Mouse (Mus musculus): ENCODE data around the gene Foxi2. TPM values are rescaled to one million over a fixed set of nuclear protein-coding genes. Genes with fewer than 3 reads are reported as not detected.

Foxi2 gene
- not detected in 2 replicates for polyA plus RNA-seq (2012)

GRCm38 (mm10) chr7:135410237-135410965 is at the start of gene Foxi2:
Gene Foxi2, plus strand, starts transcription at chr7:135410308.
- no peak within 1 kb of the TSS for H3K4me3 ChIP-seq (replicated peaks)
- H3K9me3 ChIP-seq (ENCODE audit: control insufficient read depth, low read length), result no peaks in the 10 kb centered on the region
- no peak for TF ChIP-seq TAL1 (IDR thresholded peaks at IDR 0.05; ENCODE audit: low read length)
- no peak for TF ChIP-seq GATA1 (IDR thresholded peaks at IDR 0.05; ENCODE audit: low read length)
- H3K36me3 ChIP-seq (ENCODE audit: control insufficient read depth), result no peaks in the 10 kb centered on the region
- H3K4me1 ChIP-seq (ENCODE audit: control insufficient read depth), result no peaks in the 10 kb centered on the region
- peaks cover 49% of the 10 kb centered on the region for H3K27me3 ChIP-seq (ENCODE audit: control insufficient read depth)

- H3K4me1 ChIP-seq (ENCODE audit: control insufficient read depth), result no peaks in the 10 kb centered on the region
- no peak overlapping the region for H3K4me3 ChIP-seq (replicated peaks)
- H3K36me3 ChIP-seq (ENCODE audit: control insufficient read depth), result no peaks in the 10 kb centered on the region
Measured at GRCm38 (mm10) chr7:135364606-135365005, 45.5 kb upstream of the Foxi2 start.

GRCm38 (mm10) chr7:135376048-135376447 is 34.1 kb upstream of the Foxi2 start:
- no peak overlapping the region for H3K4me3 ChIP-seq (replicated peaks)
- TF ChIP-seq TAL1 (IDR thresholded peaks at IDR 0.05; ENCODE audit: low read length), result no peak
- TF ChIP-seq GATA1 (IDR thresholded peaks at IDR 0.05; ENCODE audit: low read length), result no peak
- H3K9me3 ChIP-seq (ENCODE audit: control insufficient read depth, low read length), result no peaks in the 10 kb centered on the region
- no peaks in the 10 kb centered on the region for H3K36me3 ChIP-seq (ENCODE audit: control insufficient read depth)
- no peaks in the 10 kb centered on the region for H3K4me1 ChIP-seq (ENCODE audit: control insufficient read depth)
- no peaks in the 10 kb centered on the region for H3K27me3 ChIP-seq (ENCODE audit: control insufficient read depth)

More at GRCm38 (mm10) chr7:135364606-135365005, 45.5 kb upstream of the Foxi2 start:
- Histone ChIP-seq H3K9me3 (ENCODE audit: control insufficient read depth, low read length) (no peaks in the 10 kb centered on the region), H3K27me3 (ENCODE audit: control insufficient read depth) (no peaks in the 10 kb centered on the region)
- TF ChIP-seq TAL1 (IDR thresholded peaks at IDR 0.05; ENCODE audit: low read length) (no peak), GATA1 (IDR thresholded peaks at IDR 0.05; ENCODE audit: low read length) (no peak)

- no peaks in the 10 kb centered on the region for H3K4me1 ChIP-seq (ENCODE audit: control insufficient read depth)
- H3K4me3 ChIP-seq (replicated peaks), result no peak overlapping the region
- H3K9me3 ChIP-seq (ENCODE audit: control insufficient read depth, low read length), result no peaks in the 10 kb centered on the region
- TF ChIP-seq GATA1 (IDR thresholded peaks at IDR 0.05; ENCODE audit: low read length), result no peak
- no peak for TF ChIP-seq TAL1 (IDR thresholded peaks at IDR 0.05; ENCODE audit: low read length)
- H3K27me3 ChIP-seq (ENCODE audit: control insufficient read depth), result no peaks in the 10 kb centered on the region
- H3K36me3 ChIP-seq (ENCODE audit: control insufficient read depth), result no peaks in the 10 kb centered on the region
Measured at GRCm38 (mm10) chr7:135376932-135377331, 33.2 kb upstream of the Foxi2 start.

GRCm38 (mm10) chr7:135378331-135378730 is 31.8 kb upstream of the Foxi2 start:
- no peak overlapping the region for H3K4me3 ChIP-seq (replicated peaks)
- TF ChIP-seq TAL1 (IDR thresholded peaks at IDR 0.05; ENCODE audit: low read length) (no peak), GATA1 (IDR thresholded peaks at IDR 0.05; ENCODE audit: low read length) (no peak)
- H3K9me3 ChIP-seq (ENCODE audit: control insufficient read depth, low read length), result no peaks in the 10 kb centered on the region
- no peaks in the 10 kb centered on the region for H3K4me1 ChIP-seq (ENCODE audit: control insufficient read depth)
- H3K36me3 ChIP-seq (ENCODE audit: control insufficient read depth), result no peaks in the 10 kb centered on the region
- no peaks in the 10 kb centered on the region for H3K27me3 ChIP-seq (ENCODE audit: control insufficient read depth)

- Histone ChIP-seq H3K36me3 (ENCODE audit: control insufficient read depth) (no peaks in the 10 kb centered on the region), H3K9me3 (ENCODE audit: control insufficient read depth, low read length) (no peaks in the 10 kb centered on the region), H3K27me3 (ENCODE audit: control insufficient read depth) (peaks cover 13% of the 10 kb centered on the region), H3K4me1 (ENCODE audit: control insufficient read depth) (no peaks in the 10 kb centered on the region), H3K4me3 (replicated peaks) (no peak overlapping the region)
- TF ChIP-seq GATA1 (IDR thresholded peaks at IDR 0.05; ENCODE audit: low read length), result no peak
- no peak for TF ChIP-seq TAL1 (IDR thresholded peaks at IDR 0.05; ENCODE audit: low read length)
Measured at GRCm38 (mm10) chr7:135389039-135389438, 21.1 kb upstream of the Foxi2 start.

- peaks cover 31% of the 10 kb centered on the region for H3K4me1 ChIP-seq (ENCODE audit: control insufficient read depth)
- TF ChIP-seq GATA1 (IDR thresholded peaks at IDR 0.05; ENCODE audit: low read length), result no peak
- no peak for TF ChIP-seq TAL1 (IDR thresholded peaks at IDR 0.05; ENCODE audit: low read length)
- H3K27me3 ChIP-seq (ENCODE audit: control insufficient read depth), result peaks cover 13% of the 10 kb centered on the region
- H3K36me3 ChIP-seq (ENCODE audit: control insufficient read depth), result no peaks in the 10 kb centered on the region
- H3K9me3 ChIP-seq (ENCODE audit: control insufficient read depth, low read length), result no peaks in the 10 kb centered on the region
- H3K4me3 ChIP-seq (replicated peaks), result no peak overlapping the region
Measured at GRCm38 (mm10) chr7:135392949-135393542, 17.1 kb upstream of the Foxi2 start.

- H3K27me3 ChIP-seq (ENCODE audit: control insufficient read depth), result peaks cover 13% of the 10 kb centered on the region
- H3K4me3 ChIP-seq (replicated peaks), result no peak overlapping the region
- no peaks in the 10 kb centered on the region for H3K36me3 ChIP-seq (ENCODE audit: control insufficient read depth)
- TF ChIP-seq TAL1 (IDR thresholded peaks at IDR 0.05; ENCODE audit: low read length), result no peak
- TF ChIP-seq GATA1 (IDR thresholded peaks at IDR 0.05; ENCODE audit: low read length), result no peak
- no peaks in the 10 kb centered on the region for H3K9me3 ChIP-seq (ENCODE audit: control insufficient read depth, low read length)
- peaks cover 37% of the 10 kb centered on the region for H3K4me1 ChIP-seq (ENCODE audit: control insufficient read depth)
Measured at GRCm38 (mm10) chr7:135394436-135394835, 15.7 kb upstream of the Foxi2 start.

- Histone ChIP-seq H3K27me3 (ENCODE audit: control insufficient read depth) (peaks cover 13% of the 10 kb centered on the region), H3K4me3 (replicated peaks) (no peak overlapping the region), H3K9me3 (ENCODE audit: control insufficient read depth, low read length) (no peaks in the 10 kb centered on the region), H3K36me3 (ENCODE audit: control insufficient read depth) (no peaks in the 10 kb centered on the region), H3K4me1 (ENCODE audit: control insufficient read depth) (peaks cover 37% of the 10 kb centered on the region)
- TF ChIP-seq GATA1 (IDR thresholded peaks at IDR 0.05; ENCODE audit: low read length) (no peak), TAL1 (IDR thresholded peaks at IDR 0.05; ENCODE audit: low read length) (no peak)
Measured at GRCm38 (mm10) chr7:135395242-135395641, 14.9 kb upstream of the Foxi2 start.

Data from erythroblast, embryonic 14.5 days (primary cell).